Mouse (Mus musculus): Measurements from ENCODE around the gene Coq10b.

Coq10b gene

GRCm38 (mm10) chr1:55109066-55109766 is 56.6 kb downstream of the Coq10b start:
- DNase-seq: no peak

All from thymus, postnatal 14 days (tissue).